Mouse (Mus musculus) lung, embryonic 14.5 days (tissue): ENCODE measurements at regions not wholly inside any gene's neighbourhood (a gene's known extent, or its start where the extent isn't known, plus 50 kb on each side); places are given as distances from the start of the nearest gene placed in this dataset.

Experiments
- ATAC-seq: fragments of 200-750 bp; cut with Nextera tagmentation; 2 replicates; pipeline ENCODE4 v1.8.0; 2017; ENCODE audit warnings: mild to moderate bottlenecking, moderate TSS enrichment, moderate library complexity; ENCODE audit not compliant: insufficient read depth
- DNase-seq: peaks from one replicate; pipeline ENCODE4 v3.0.0-alpha.2; 2015
- H3K27ac ChIP-seq: fragments of 300-500 bp; sonication (generic); 2 replicates; pipeline ENCODE4 v1.5.1; 2014; ENCODE audit warnings: low read depth, mild to moderate bottlenecking, moderate library complexity
- H3K27me3 ChIP-seq: fragments of 300-500 bp; sonication (generic); 2 replicates; pipeline ENCODE4 v1.6.1; 2014; ENCODE audit warnings: low read length, control low read depth; ENCODE audit not compliant: insufficient read depth
- H3K36me3 ChIP-seq: fragments of 300-500 bp; sonication (generic); 2 replicates; pipeline ENCODE4 v1.6.1; 2014; ENCODE audit warnings: control low read depth; ENCODE audit not compliant: insufficient read depth
- H3K4me1 ChIP-seq: fragments of 300-500 bp; sonication (generic); 2 replicates; pipeline ENCODE4 v1.6.1; 2014; ENCODE audit warnings: antibody characterized with exemption, control low read depth; ENCODE audit not compliant: insufficient read depth
- H3K4me2 ChIP-seq: fragments of 300-500 bp; sonication (generic); 2 replicates; pipeline ENCODE4 v1.6.1; 2014; ENCODE audit warnings: mild to moderate bottlenecking
- H3K4me3 ChIP-seq: fragments of 300-500 bp; sonication (generic); 2 replicates; pipeline ENCODE4 v1.5.1; 2014; ENCODE audit warnings: low read depth, low read length
- H3K9ac ChIP-seq: fragments of 300-500 bp; sonication (generic); 2 replicates; pipeline ENCODE4 v1.6.1; 2014
- H3K9me3 ChIP-seq: fragments of 300-500 bp; sonication (generic); 2 replicates; pipeline ENCODE4 v1.6.1; 2016; ENCODE audit warnings: low read depth, low read length, control low read depth
- CTCF ChIP-seq: IDR thresholded peaks from 2 replicates; pipeline ENCODE4 v1.5.1; 2016; ENCODE audit warnings: antibody characterized with exemption, low read depth
- WGBS: fragments of 180-500 bp; shearing (Covaris S2); extraction: QIAGEN DNeasy Blood & Tissue Kit; methylation state at CpG from one replicate; pipeline ENCODE4 v1.1.7; 2014; 5-methylcytosine and 5-hydroxymethylcytosine counted together

- no peak for ATAC-seq
- no peak overlapping the region for H3K4me3 ChIP-seq
- no peak overlapping the region for H3K9ac ChIP-seq
- no peaks in the 10 kb centered on the region for H3K9me3 ChIP-seq
- no peak for DNase-seq
- H3K4me2 ChIP-seq: no peak overlapping the region
- no peak for TF ChIP-seq CTCF
- 43% methylated on average over 4 of the region's 4 CpGs for WGBS
- no peaks in the 10 kb centered on the region for H3K27me3 ChIP-seq
- no peaks in the 10 kb centered on the region for H3K4me1 ChIP-seq
- H3K36me3 ChIP-seq: no peaks in the 10 kb centered on the region
- H3K27ac ChIP-seq: no peak overlapping the region
Observed at GRCm38 (mm10) chr11:31485429-31485828, 115.6 kb upstream of the Stc2 start.

- DNase-seq (peak; percentile 43), ATAC-seq (no peak)
- no peak for TF ChIP-seq CTCF
- no peak overlapping the region for H3K27ac ChIP-seq
- no peaks in the 10 kb centered on the region for H3K9me3 ChIP-seq
- no peak overlapping the region for H3K4me3 ChIP-seq
- WGBS: 35% methylated on average over 1 of the region's 1 CpGs
- H3K4me1 ChIP-seq: no peaks in the 10 kb centered on the region
- no peaks in the 10 kb centered on the region for H3K27me3 ChIP-seq
- no peaks in the 10 kb centered on the region for H3K36me3 ChIP-seq
- no peak overlapping the region for H3K4me2 ChIP-seq
- no peak overlapping the region for H3K9ac ChIP-seq
Observed at GRCm38 (mm10) chr11:31481057-31481340, 111.1 kb upstream of the Stc2 start.

GRCm38 (mm10) chr11:31480225-31481056 lies 110.6 kb upstream of the Stc2 start:
- Histone ChIP-seq H3K4me3 (no peak overlapping the region), H3K4me1 (no peaks in the 10 kb centered on the region), H3K27me3 (no peaks in the 10 kb centered on the region), H3K36me3 (no peaks in the 10 kb centered on the region), H3K27ac (no peak overlapping the region), H3K9me3 (no peaks in the 10 kb centered on the region), H3K9ac (no peak overlapping the region), H3K4me2 (no peak overlapping the region)
- no peak for TF ChIP-seq CTCF
- ATAC-seq (peak; percentile 81), DNase-seq (peak; percentile 57)
- WGBS: 38% methylated on average over 5 of the region's 5 CpGs

GRCm38 (mm10) chr11:31477763-31478162 lies 107.9 kb upstream of the Stc2 start:
- Histone ChIP-seq H3K27ac (no peak overlapping the region), H3K4me1 (no peaks in the 10 kb centered on the region), H3K27me3 (no peaks in the 10 kb centered on the region), H3K4me2 (no peak overlapping the region), H3K36me3 (no peaks in the 10 kb centered on the region), H3K9me3 (no peaks in the 10 kb centered on the region), H3K4me3 (no peak overlapping the region), H3K9ac (no peak overlapping the region)
- 81% methylated on average over 1 of the region's 1 CpGs for WGBS
- no peak for TF ChIP-seq CTCF
- ATAC-seq: no peak
- DNase-seq: no peak

- H3K9me3 ChIP-seq: no peaks in the 10 kb centered on the region
- H3K27me3 ChIP-seq: no peaks in the 10 kb centered on the region
- H3K9ac ChIP-seq: no peak overlapping the region
- no peak overlapping the region for H3K4me2 ChIP-seq
- DNase-seq: no peak
- no peak for TF ChIP-seq CTCF
- H3K4me1 ChIP-seq: no peaks in the 10 kb centered on the region
- no peak for ATAC-seq
- WGBS: 48% methylated on average over 3 of the region's 3 CpGs
- no peak overlapping the region for H3K27ac ChIP-seq
- H3K4me3 ChIP-seq: no peak overlapping the region
- H3K36me3 ChIP-seq: no peaks in the 10 kb centered on the region
Observed at GRCm38 (mm10) chr11:31477104-31477503, 107.2 kb upstream of the Stc2 start.

DNA sequence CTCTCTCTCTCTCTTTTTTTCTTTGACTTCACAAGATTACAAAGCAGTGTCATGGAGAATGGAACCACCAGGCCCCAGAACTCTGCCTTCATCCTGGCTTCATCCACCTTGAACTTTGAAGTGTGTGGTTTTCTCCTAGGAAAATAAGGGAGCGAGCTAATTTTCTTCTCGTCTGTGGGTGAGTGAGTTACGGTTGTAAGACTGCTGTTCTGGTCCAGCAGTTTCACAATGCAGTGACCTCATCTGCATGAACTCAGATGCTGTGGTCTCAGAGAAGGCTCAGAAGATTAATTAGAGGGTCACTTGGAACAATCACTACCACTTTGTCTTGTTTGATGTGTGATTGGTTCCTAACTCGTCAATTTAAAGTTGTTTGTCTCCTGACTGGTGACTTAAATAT lies 103.1 kb upstream of the Stc2 start:
- Histone ChIP-seq H3K9ac (no peak overlapping the region), H3K36me3 (no peaks in the 10 kb centered on the region), H3K27ac (no peak overlapping the region), H3K4me1 (no peaks in the 10 kb centered on the region; the same call in 1 of the 2 replicates), H3K4me2 (no peak overlapping the region), H3K9me3 (no peaks in the 10 kb centered on the region), H3K4me3 (no peak overlapping the region), H3K27me3 (no peaks in the 10 kb centered on the region)
- no peak for ATAC-seq
- WGBS: 61% methylated on average over 4 of the region's 4 CpGs
- DNase-seq: no peak
- TF ChIP-seq CTCF: no peak

DNA sequence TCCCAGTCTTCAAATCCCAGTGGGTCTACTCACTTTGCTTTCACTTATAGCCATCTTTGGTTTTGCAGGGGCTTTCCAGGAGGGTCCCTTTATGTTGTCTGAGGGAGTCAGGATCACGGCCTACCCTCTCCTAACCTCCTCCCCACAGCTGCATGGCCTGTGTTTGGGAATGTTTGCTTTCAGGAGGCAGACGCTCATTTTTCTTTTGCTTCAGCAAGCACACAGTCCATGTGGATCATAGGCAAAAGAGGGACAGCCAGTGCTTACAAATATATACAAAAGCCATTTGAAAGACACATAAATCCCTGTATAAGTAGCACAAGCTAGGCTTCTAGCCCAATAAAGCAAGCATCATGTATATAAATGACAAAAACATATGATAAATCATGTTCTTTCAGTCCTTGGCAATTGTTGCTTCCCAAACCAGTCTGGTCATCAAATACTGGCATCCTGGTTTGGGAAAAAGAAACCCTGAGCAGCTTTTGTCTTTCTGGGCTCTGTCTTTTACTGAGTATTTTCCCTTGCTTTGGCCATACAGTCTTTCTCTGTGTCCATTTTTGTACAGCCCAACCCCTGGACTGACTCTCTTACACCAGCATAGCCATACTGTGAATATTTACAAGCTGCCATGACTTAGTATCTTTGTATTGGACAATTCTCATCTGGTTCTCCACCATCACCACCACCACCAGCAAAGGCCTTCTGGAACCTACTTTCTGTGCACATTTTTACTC lies 101.0 kb upstream of the Stc2 start:
- Histone ChIP-seq H3K27ac (no peak overlapping the region), H3K9ac (no peak overlapping the region), H3K27me3 (no peaks in the 10 kb centered on the region), H3K4me3 (no peak overlapping the region), H3K36me3 (no peaks in the 10 kb centered on the region), H3K4me1 (no peaks in the 10 kb centered on the region; the same call in 1 of the 2 replicates), H3K9me3 (no peaks in the 10 kb centered on the region), H3K4me2 (no peak overlapping the region)
- TF ChIP-seq CTCF: no peak
- 24% methylated on average over 2 of the region's 2 CpGs for WGBS
- DNase-seq: peak; percentile 54
- peak; percentile 83 for ATAC-seq
